Mouse (Mus musculus) small intestine, adult 10 weeks (tissue): ENCODE results near the gene Krt75. TPM values are rescaled to one million over a fixed set of nuclear protein-coding genes. Genes with fewer than 3 reads are reported as not detected.

Source experiments
- polyA plus RNA-seq: library from polyadenylated mRNA; stranded (reverse); fragments of 350-450 nt; fragmentation: Illumina TruSeq; extraction: RNeasy Lipid Tissue Mini Kit (QIAGEN cat#74804); gene quantifications from one replicate; pipeline ENCODE4 v1.2.3, GENCODE M21; 2014; ENCODE audit warnings: low replicate concordance

Gene Krt75
- not detected for polyA plus RNA-seq

GRCm38 (mm10) chr15:101573796-101574345 lies at the start of gene Krt75:
Gene Krt75, minus strand, starts transcription at chr15:101573904.

GRCm38 (mm10) chr15:101562850-101563249 lies 10.9 kb downstream of the Krt75 start, which contains the start of gene Krt90:
Gene Krt90, minus strand, starts transcription at chr15:101562950.

GRCm38 (mm10) chr15:101550567-101550966 lies 23.1 kb downstream of the Krt75 start, which contains the start of gene Krt82:
Gene Krt82, minus strand, starts transcription at chr15:101550667.

GRCm38 (mm10) chr15:101532720-101533119 lies 41.0 kb downstream of the Krt75 start, which contains the start of gene Krt84:
Gene Krt84, minus strand, starts transcription at chr15:101532820.

GRCm38 (mm10) chr15:101517161-101517560 lies 56.5 kb downstream of the Krt75 start, which contains the start of gene Gm49425:
Gene Gm49425, minus strand, starts transcription at chr15:101517261.

Other genes starting within 250 kb of the Krt75 start
- gene Krt80, start 203.7 kb downstream of the Krt75 start, polyA plus RNA-seq = not detected
- 0.85 TPM for gene Krt7, start 162.9 kb downstream of the Krt75 start, polyA plus RNA-seq
- gene Krt87, start 135.1 kb downstream of the Krt75 start, polyA plus RNA-seq = not detected
- gene Krt88, start 126.2 kb downstream of the Krt75 start, polyA plus RNA-seq = not detected
- not detected for gene Krt81, start 110.2 kb downstream of the Krt75 start, polyA plus RNA-seq
- gene Krt86, start 100.4 kb downstream of the Krt75 start, polyA plus RNA-seq = not detected
- gene Krt83, start 82.4 kb downstream of the Krt75 start, polyA plus RNA-seq = not detected
- gene Gm49425, start 56.6 kb downstream of the Krt75 start, polyA plus RNA-seq = not detected
- not detected for gene Krt84, start 41.1 kb downstream of the Krt75 start, polyA plus RNA-seq
- not detected for gene Krt82, start 23.2 kb downstream of the Krt75 start, polyA plus RNA-seq
- gene Krt90, start 11.0 kb downstream of the Krt75 start, polyA plus RNA-seq = not detected
- gene Gm5414, start 54.3 kb upstream of the Krt75 start, polyA plus RNA-seq = not detected
- gene Gm5478, start 73.5 kb upstream of the Krt75 start, polyA plus RNA-seq = not detected
- not detected for gene Krt6b, start 106.4 kb upstream of the Krt75 start, polyA plus RNA-seq
- not detected for gene Krt6a, start 120.4 kb upstream of the Krt75 start, polyA plus RNA-seq
- gene Krt5, start 139.0 kb upstream of the Krt75 start, polyA plus RNA-seq = not detected
- gene Krt71, start 169.2 kb upstream of the Krt75 start, polyA plus RNA-seq = not detected
- not detected for gene Krt72, start 212.6 kb upstream of the Krt75 start, polyA plus RNA-seq
- gene Krt73, start 228.4 kb upstream of the Krt75 start, polyA plus RNA-seq = not detected
- not detected for gene Krt2, start 244.3 kb upstream of the Krt75 start, polyA plus RNA-seq